Mouse (Mus musculus): Measurements from ENCODE around the gene Tenm4. TPM values are rescaled to one million over a fixed set of nuclear protein-coding genes. Genes with fewer than 3 reads are reported as not detected.

Gene Tenm4
- total and polyA plus RNA-seq, 3 experiments: 0.04 to 0.38 TPM; not detected in 1

- Histone ChIP-seq H3K9me3 (replicated peaks) (peaks cover 41% of the 10 kb centered on the region), H3K36me3 (replicated peaks) (no peaks in the 10 kb centered on the region), H3K4me3 (ENCODE audit: low read depth, low read length) (no peak overlapping the region), H3K27me3 (ENCODE audit: insufficient read depth, low read length) (no peaks in the 10 kb centered on the region), H3K4me1 (ENCODE audit: insufficient read depth, low read depth, low read length) (no peaks in the 10 kb centered on the region)
- no peak for DNase-seq (ENCODE audit: low spot score)
- ATAC-seq (ENCODE audit: extremely low read depth, insufficient number of reproducible peaks, low FRiP score, poor library complexity, severe bottlenecking): no peak
- TF ChIP-seq POLR2AphosphoS5 (IDR thresholded peaks at IDR 0.05; ENCODE audit: insufficient replicate concordance, low read depth, low read length) (no peak), GATA1 (IDR thresholded peaks at IDR 0.05; ENCODE audit: borderline replicate concordance, low read length) (no peak), GATA2 (IDR thresholded peaks at IDR 0.05; ENCODE audit: borderline replicate concordance, low read depth, low read length) (no peak), CTCF (IDR thresholded peaks at IDR 0.05; ENCODE audit: low read depth, low read length) (no peak), TAL1 (conservative IDR thresholded peaks at IDR 0.05; ENCODE audit: low read depth, low read length) (no peak)
These were observed 213.9 kb downstream of the Tenm4 start for GRCm38 (mm10) chr7:96384726-96385500.

GRCm38 (mm10) chr7:96385850-96386249, 214.8 kb downstream of the Tenm4 start:
- no peak overlapping the region for H3K4me3 ChIP-seq (ENCODE audit: low read depth, low read length)
- no peak for ATAC-seq (ENCODE audit: extremely low read depth, insufficient number of reproducible peaks, low FRiP score, poor library complexity, severe bottlenecking)

GRCm38 (mm10) chr7:96390034-96390670, 219.1 kb downstream of the Tenm4 start:
- Histone ChIP-seq H3K36me3 (replicated peaks) (no peaks in the 10 kb centered on the region), H3K27me3 (ENCODE audit: insufficient read depth, low read length) (no peaks in the 10 kb centered on the region), H3K4me1 (ENCODE audit: insufficient read depth, low read depth, low read length) (no peaks in the 10 kb centered on the region), H3K4me3 (ENCODE audit: low read depth, low read length) (no peak overlapping the region), H3K9me3 (replicated peaks) (peaks cover 32% of the 10 kb centered on the region)
- TF ChIP-seq GATA2 (IDR thresholded peaks at IDR 0.05; ENCODE audit: borderline replicate concordance, low read depth, low read length): no peak
- no peak for TF ChIP-seq POLR2AphosphoS5 (IDR thresholded peaks at IDR 0.05; ENCODE audit: insufficient replicate concordance, low read depth, low read length)
- TF ChIP-seq TAL1 (conservative IDR thresholded peaks at IDR 0.05; ENCODE audit: low read depth, low read length): no peak
- no peak for DNase-seq (ENCODE audit: low spot score)
- ATAC-seq (ENCODE audit: extremely low read depth, insufficient number of reproducible peaks, low FRiP score, poor library complexity, severe bottlenecking): no peak

More at GRCm38 (mm10) chr7:96385850-96386249, 214.8 kb downstream of the Tenm4 start:
- Histone ChIP-seq H3K4me1 (ENCODE audit: insufficient read depth, low read depth, low read length) (no peaks in the 10 kb centered on the region), H3K9me3 (replicated peaks) (peaks cover 42% of the 10 kb centered on the region), H3K27me3 (ENCODE audit: insufficient read depth, low read length) (no peaks in the 10 kb centered on the region), H3K36me3 (replicated peaks) (no peaks in the 10 kb centered on the region)
- no peak for DNase-seq (ENCODE audit: low spot score)
- TF ChIP-seq POLR2AphosphoS5 (IDR thresholded peaks at IDR 0.05; ENCODE audit: insufficient replicate concordance, low read depth, low read length) (no peak), CTCF (IDR thresholded peaks at IDR 0.05; ENCODE audit: low read depth, low read length) (no peak), GATA1 (IDR thresholded peaks at IDR 0.05; ENCODE audit: borderline replicate concordance, low read length) (no peak), GATA2 (IDR thresholded peaks at IDR 0.05; ENCODE audit: borderline replicate concordance, low read depth, low read length) (no peak), TAL1 (conservative IDR thresholded peaks at IDR 0.05; ENCODE audit: low read depth, low read length) (no peak)

- H3K4me3 ChIP-seq (ENCODE audit: low read depth, low read length): no peak overlapping the region
- H3K4me1 ChIP-seq (ENCODE audit: insufficient read depth, low read depth, low read length): no peaks in the 10 kb centered on the region
- ATAC-seq (ENCODE audit: extremely low read depth, insufficient number of reproducible peaks, low FRiP score, poor library complexity, severe bottlenecking): no peak
- no peak for TF ChIP-seq TAL1 (conservative IDR thresholded peaks at IDR 0.05; ENCODE audit: low read depth, low read length)
- no peak for TF ChIP-seq GATA2 (IDR thresholded peaks at IDR 0.05; ENCODE audit: borderline replicate concordance, low read depth, low read length)
- TF ChIP-seq POLR2AphosphoS5 (IDR thresholded peaks at IDR 0.05; ENCODE audit: insufficient replicate concordance, low read depth, low read length): no peak
- no peak for TF ChIP-seq CTCF (IDR thresholded peaks at IDR 0.05; ENCODE audit: low read depth, low read length)
- no peak for TF ChIP-seq GATA1 (IDR thresholded peaks at IDR 0.05; ENCODE audit: borderline replicate concordance, low read length)
- no peaks in the 10 kb centered on the region for H3K27me3 ChIP-seq (ENCODE audit: insufficient read depth, low read length)
- no peak for DNase-seq (ENCODE audit: low spot score)
- no peaks in the 10 kb centered on the region for H3K36me3 ChIP-seq (replicated peaks)
- peaks cover 32% of the 10 kb centered on the region for H3K9me3 ChIP-seq (replicated peaks)
These were observed 219.8 kb downstream of the Tenm4 start for GRCm38 (mm10) chr7:96390894-96391293.

- H3K4me3 ChIP-seq (ENCODE audit: low read depth, low read length): no peak overlapping the region
- ATAC-seq (ENCODE audit: extremely low read depth, insufficient number of reproducible peaks, low FRiP score, poor library complexity, severe bottlenecking): no peak
- H3K27me3 ChIP-seq (ENCODE audit: insufficient read depth, low read length): no peaks in the 10 kb centered on the region
- H3K9me3 ChIP-seq (replicated peaks): peaks cover 27% of the 10 kb centered on the region
- DNase-seq (ENCODE audit: low spot score): no peak
- no peak for TF ChIP-seq TAL1 (conservative IDR thresholded peaks at IDR 0.05; ENCODE audit: low read depth, low read length)
- TF ChIP-seq GATA2 (IDR thresholded peaks at IDR 0.05; ENCODE audit: borderline replicate concordance, low read depth, low read length): no peak
- TF ChIP-seq CTCF (IDR thresholded peaks at IDR 0.05; ENCODE audit: low read depth, low read length): no peak
- TF ChIP-seq POLR2AphosphoS5 (IDR thresholded peaks at IDR 0.05; ENCODE audit: insufficient replicate concordance, low read depth, low read length): no peak
- TF ChIP-seq GATA1 (IDR thresholded peaks at IDR 0.05; ENCODE audit: borderline replicate concordance, low read length): no peak
- no peaks in the 10 kb centered on the region for H3K36me3 ChIP-seq (replicated peaks)
- H3K4me1 ChIP-seq (ENCODE audit: insufficient read depth, low read depth, low read length): no peaks in the 10 kb centered on the region
These were observed 220.9 kb downstream of the Tenm4 start for GRCm38 (mm10) chr7:96391797-96392472.

- TF ChIP-seq GATA1 (IDR thresholded peaks at IDR 0.05; ENCODE audit: borderline replicate concordance, low read length) (no peak), POLR2AphosphoS5 (IDR thresholded peaks at IDR 0.05; ENCODE audit: insufficient replicate concordance, low read depth, low read length) (no peak)
- no peaks in the 10 kb centered on the region for H3K4me1 ChIP-seq (ENCODE audit: insufficient read depth, low read depth, low read length)
- H3K4me3 ChIP-seq (ENCODE audit: low read depth, low read length): no peak overlapping the region
- H3K36me3 ChIP-seq (replicated peaks): no peaks in the 10 kb centered on the region
- peaks cover 24% of the 10 kb centered on the region for H3K9me3 ChIP-seq (replicated peaks)
- ATAC-seq (ENCODE audit: extremely low read depth, insufficient number of reproducible peaks, low FRiP score, poor library complexity, severe bottlenecking) (no peak), DNase-seq (ENCODE audit: low spot score) (no peak)
- no peaks in the 10 kb centered on the region for H3K27me3 ChIP-seq (ENCODE audit: insufficient read depth, low read length)
These were observed 221.6 kb downstream of the Tenm4 start for GRCm38 (mm10) chr7:96392600-96392999.

Measured in G1E (cell line).